Mouse (Mus musculus) CH12.LX (cell line): ENCODE results near the gene Tubd1. TPM values are rescaled to one million over a fixed set of nuclear protein-coding genes. Genes with fewer than 3 reads are reported as not detected.
A peak's percentile ranks its signal among the peaks of the same experiment; 100 is the strongest.

Source experiments
- DNase-seq: peaks from one replicate; pipeline ENCODE4 v3.0.0-alpha.2; 2013; ENCODE audit errors: extremely low read depth
- H3K27ac ChIP-seq: 2 replicates; pipeline ENCODE4 v1.5.1; 2012; ENCODE audit warnings: low read depth, mild to moderate bottlenecking, control low read depth, moderate library complexity; ENCODE audit not compliant: insufficient read depth
- H3K27me3 ChIP-seq: replicated peaks from 2 replicates; pipeline ENCODE3; 2012; ENCODE audit warnings: inconsistent platforms
- H3K36me3 ChIP-seq, 2 experiments: replicated peaks in 1 of 2; 2 replicates each; pipeline versions ENCODE3 to v1.6.1; 2012; ENCODE audit warnings: inconsistent platforms in 1 of 2, low read length in 1 of 2, mild to moderate bottlenecking in 1 of 2, mixed read lengths in 1 of 2, moderate library complexity in 1 of 2; ENCODE audit not compliant: control insufficient read depth in 1 of 2, insufficient read depth in 1 of 2
- H3K4me1 ChIP-seq, 2 experiments: 2 replicates each; pipeline ENCODE4 v1.6.1; 2012; ENCODE audit warnings: inconsistent platforms in 1 of 2, moderate library complexity in 1 of 2; ENCODE audit not compliant: insufficient read depth in 2 of 2, control insufficient read depth in 1 of 2
- H3K4me2 ChIP-seq: 2 replicates; pipeline ENCODE4 v1.6.1; 2012; ENCODE audit warnings: low read depth, mild to moderate bottlenecking, control low read depth; ENCODE audit not compliant: poor library complexity, insufficient read depth, severe bottlenecking
- H3K4me3 ChIP-seq, 3 experiments: fragments of 150-350 bp in 1 of 3; sonication (generic) in 1 of 3; replicated peaks in 1 of 3; 2 replicates each; pipeline versions ENCODE3 to v1.5.1; 2011 to 2012; ENCODE audit warnings: low read depth in 2 of 3, low read length in 2 of 3, mild to moderate bottlenecking in 2 of 3, moderate library complexity in 2 of 3, control low read depth in 1 of 3, improper control_type of control experiment in 1 of 3, inconsistent platforms in 1 of 3, mixed read lengths in 1 of 3; ENCODE audit not compliant: poor library complexity in 1 of 3
- H3K79me2 ChIP-seq: replicated peaks from 2 replicates; pipeline ENCODE4 v1.6.1; 2012; ENCODE audit warnings: mild to moderate bottlenecking, moderate library complexity; ENCODE audit not compliant: control insufficient read depth, poor library complexity, insufficient read depth, severe bottlenecking; ENCODE audit errors: extremely low read depth
- H3K9ac ChIP-seq: 2 replicates; pipeline ENCODE4 v1.6.1; 2012; ENCODE audit warnings: low read depth, mild to moderate bottlenecking, control low read depth, moderate library complexity; ENCODE audit not compliant: insufficient read depth
- H3K9me3 ChIP-seq: replicated peaks from 2 replicates; pipeline ENCODE3; 2012; ENCODE audit warnings: low read length, inconsistent platforms, mixed read lengths
- CHD2 ChIP-seq: IDR thresholded peaks from 2 replicates; pipeline ENCODE4 v1.6.1; 2011; ENCODE audit warnings: low read length, improper control_type of control experiment
- E2F4 ChIP-seq: IDR thresholded peaks from 2 replicates; pipeline ENCODE4 v1.6.1; 2011; ENCODE audit warnings: low read depth, low read length, improper control_type of control experiment; ENCODE audit not compliant: insufficient replicate concordance
- EP300 ChIP-seq: IDR thresholded peaks from 2 replicates; pipeline ENCODE4 v1.6.1; 2011; ENCODE audit warnings: low read length, improper control_type of control experiment
- ETS1 ChIP-seq: conservative IDR thresholded peaks from 2 replicates; pipeline ENCODE4 v1.6.1; 2012; ENCODE audit warnings: low read depth, mild to moderate bottlenecking, inconsistent platforms, low read length, improper control_type of control experiment, moderate library complexity
- IRF4 ChIP-seq: IDR thresholded peaks from 2 replicates; pipeline ENCODE4 v1.6.1; 2014; ENCODE audit warnings: low read depth, mild to moderate bottlenecking, inconsistent platforms, low read length, improper control_type of control experiment
- JUN ChIP-seq: IDR thresholded peaks from 2 replicates; pipeline ENCODE4 v1.6.1; 2011; ENCODE audit warnings: low read depth, mild to moderate bottlenecking, low read length, improper control_type of control experiment, moderate library complexity; ENCODE audit not compliant: insufficient read depth
- JUND ChIP-seq: conservative IDR thresholded peaks from 2 replicates; pipeline ENCODE4 v1.6.1; 2011; ENCODE audit warnings: low read depth, low read length, improper control_type of control experiment
- KAT2A ChIP-seq: IDR thresholded peaks from 2 replicates; pipeline ENCODE4 v1.6.1; 2012; ENCODE audit warnings: low read length, improper control_type of control experiment, inconsistent platforms; ENCODE audit not compliant: insufficient replicate concordance
- MAX ChIP-seq: IDR thresholded peaks from 2 replicates; pipeline ENCODE4 v1.6.1; 2011; ENCODE audit warnings: low read length, improper control_type of control experiment
- MEF2A ChIP-seq: IDR thresholded peaks from 2 replicates; pipeline ENCODE4 v1.6.1; 2014; ENCODE audit warnings: low read depth, mild to moderate bottlenecking, inconsistent platforms, low read length, improper control_type of control experiment, borderline replicate concordance
- PAX5 ChIP-seq: IDR thresholded peaks from 2 replicates; pipeline ENCODE4 v1.6.1; 2012; ENCODE audit warnings: low read length, inconsistent platforms, mixed read lengths
- POLR2A ChIP-seq: IDR thresholded peaks from 2 replicates; pipeline ENCODE4 v1.6.1; 2011; ENCODE audit warnings: low read depth, mild to moderate bottlenecking, improper control_type of control experiment, low read length
- POLR2AphosphoS2 ChIP-seq: IDR thresholded peaks from 2 replicates; pipeline ENCODE4 v1.6.1; 2011; ENCODE audit warnings: low read depth, low read length, improper control_type of control experiment
- USF2 ChIP-seq: conservative IDR thresholded peaks from 2 replicates; pipeline ENCODE4 v1.6.1; 2011; ENCODE audit warnings: low read depth, low read length, improper control_type of control experiment
- ZKSCAN1 ChIP-seq: IDR thresholded peaks from 2 replicates; pipeline ENCODE4 v1.6.1; 2012; ENCODE audit warnings: low read depth, inconsistent platforms, low read length, improper control_type of control experiment, borderline replicate concordance
- ZMIZ1 ChIP-seq: IDR thresholded peaks from 2 replicates; pipeline ENCODE4 v1.6.1; 2012; ENCODE audit warnings: low read depth, mild to moderate bottlenecking, inconsistent platforms, low read length, improper control_type of control experiment
- dilution Hi-C: fragments of 300-500 bp; cut with MboI; formaldehyde crosslinking; loops from 2 replicates; pipeline ENCODE4 v1.14.3; 2020; ENCODE audit warnings: low sequenced_read_pairs; ENCODE audit not compliant: extremely low pct_unique_long_range_greater_than_20kb, extremely low pct_ligation_motif_present
- in situ Hi-C: fragments of 300-500 bp; cut with MboI; formaldehyde crosslinking; loops from 3 replicates; pipeline ENCODE4 v1.14.3; 2019; ENCODE audit warnings: low sequenced_read_pairs, low pct_ligation_motif_present, low pct_unique_long_range_greater_than_20kb, mixed read lengths
- polyA plus RNA-seq: library from polyadenylated mRNA; unstranded; fragments of >175 nt; gene quantifications from 2 replicates; pipeline ENCODE4 v1.2.1, GENCODE M21; 2012; ENCODE audit warnings: low read depth; ENCODE audit not compliant: insufficient read length
- total RNA-seq, 2 experiments: library from RNA; depleted of rRNA; stranded (reverse); fragments of 300-350 nt in 1 of 2; fragments of >200 nt in 1 of 2; gene quantifications; 2 replicates each; pipeline ENCODE4 v1.2.3; 2012 to 2014

Gene Tubd1
- total and polyA plus RNA-seq, 3 experiments: 9.7 to 12.6 (median 11.9) TPM

DNA sequence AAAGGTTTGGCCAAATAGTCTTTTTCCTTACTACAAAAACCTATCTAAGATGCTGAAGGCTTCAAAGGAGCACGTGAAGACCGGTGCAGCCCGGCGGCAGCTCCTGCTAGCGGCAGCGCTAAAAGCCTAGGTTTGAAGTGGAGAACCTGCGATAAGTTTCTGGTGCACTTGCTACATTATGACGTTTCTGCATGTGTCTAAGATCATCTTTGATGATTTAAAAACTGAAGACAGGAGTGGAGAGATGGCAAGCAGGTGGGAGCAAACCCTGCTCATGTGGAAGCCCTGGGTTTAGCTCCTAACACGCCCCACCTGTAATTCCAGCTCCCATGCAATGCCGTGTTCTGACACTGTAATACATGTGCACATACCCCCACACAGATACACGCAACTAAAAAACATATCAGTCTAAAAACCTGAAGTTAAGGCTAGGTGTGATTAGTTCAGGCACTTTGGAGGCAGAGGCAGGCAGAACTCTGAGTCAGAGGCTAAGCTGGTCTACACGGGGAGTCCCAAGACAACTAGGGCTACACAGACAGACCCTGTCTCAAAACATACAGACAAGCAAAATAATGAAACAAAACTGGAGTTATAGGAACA, 37.3 kb downstream of the Tubd1 start (continued):
- no peak for TF ChIP-seq ZKSCAN1
- no peak for TF ChIP-seq PAX5
- peak; percentile 95 for TF ChIP-seq POLR2AphosphoS2
- no peak; the same call in 1 of the 2 replicates for TF ChIP-seq ZMIZ1

DNA sequence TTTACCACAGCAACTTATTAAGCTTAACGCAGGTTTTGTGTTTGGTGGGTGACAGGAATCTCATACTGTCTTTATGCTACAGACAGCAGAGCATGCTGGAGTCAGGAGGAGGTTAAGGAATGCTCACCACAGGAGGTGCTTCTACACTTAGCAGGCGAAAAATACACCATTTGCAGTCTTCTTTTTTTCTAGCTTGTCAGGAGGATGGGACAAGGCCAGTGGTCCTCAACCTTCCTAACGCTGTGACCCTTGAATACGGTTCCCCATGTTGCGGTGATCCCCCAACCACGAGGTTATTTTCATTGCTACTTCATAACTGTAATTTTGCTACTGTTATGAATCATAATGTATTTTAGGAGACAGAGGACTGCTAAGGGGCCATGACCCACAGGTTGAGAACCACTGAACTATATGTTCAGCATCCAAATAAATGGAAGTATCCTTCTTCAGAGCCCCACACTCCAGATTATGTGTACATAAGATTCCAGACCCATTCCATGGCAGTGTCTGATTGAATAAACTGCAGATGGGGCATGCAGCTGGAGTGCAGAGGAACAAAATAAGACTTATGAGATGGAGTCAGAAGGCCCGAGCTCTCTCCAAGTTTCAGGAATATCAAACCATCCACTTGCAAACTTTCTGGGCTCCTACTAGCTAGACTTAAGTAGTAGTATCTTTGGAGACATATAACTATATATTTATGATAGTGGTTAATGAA, 37.9 kb downstream of the Tubd1 start:
- in situ Hi-C loops (loop anchor here (5.0 kb wide), 1 partner anchor 40 kb away; no protein-coding TSS in a partner anchor), dilution Hi-C loops (no loop called here)
- Histone ChIP-seq H3K27ac (peak overlapping the region; percentile 93), H3K79me2 (peaks cover 25% of the 10 kb centered on the region), H3K27me3 (no peaks in the 10 kb centered on the region), H3K9me3 (no peaks in the 10 kb centered on the region), H3K4me1 (peaks cover 14 to 56% of the 10 kb centered on the region in 2 experiments), H3K36me3 (peaks cover 3 to 10% of the 10 kb centered on the region in 2 experiments), H3K4me3 (peak overlapping the region; percentile 15 to 81 (median 76)), H3K9ac (peak overlapping the region; percentile 99), H3K4me2 (peak overlapping the region; percentile 86)
- TF ChIP-seq IRF4: peak; percentile 79
- TF ChIP-seq ZKSCAN1: no peak
- TF ChIP-seq ETS1: 0 out of 2 replicates have a peak, but pooled peaks have one; percentile 28
- peak; percentile 40 for TF ChIP-seq CHD2
- TF ChIP-seq USF2: peak; percentile 32; the same call in 1 of the 2 replicates
- no peak; the same call in 1 of the 2 replicates for TF ChIP-seq JUN
- TF ChIP-seq EP300: no peak
- 0 out of 2 replicates have a peak, but pooled peaks have one; percentile 8 for TF ChIP-seq KAT2A
- peak; percentile 60 for TF ChIP-seq POLR2A
- TF ChIP-seq JUND: peak; percentile 84
- peak; percentile 82 for TF ChIP-seq POLR2AphosphoS2
- no peak for TF ChIP-seq E2F4
- TF ChIP-seq MEF2A: peak; percentile 97
- no peak for TF ChIP-seq PAX5
- TF ChIP-seq MAX: peak; percentile 11; the same call in 1 of the 2 replicates
- no peak for DNase-seq
